Mouse (Mus musculus) C2C12 (cell line): ENCODE measurements around the gene Prkcsh. TPM values are rescaled to one million over a fixed set of nuclear protein-coding genes. Genes with fewer than 3 reads are reported as not detected.

Source experiments
- H3K27me3 ChIP-seq: one replicate; pipeline ENCODE4 v1.6.1; 2011; ENCODE audit not compliant: control insufficient read depth, insufficient read depth, insufficient read length
- H3K36me3 ChIP-seq: one replicate; pipeline ENCODE4 v1.6.1; 2011; ENCODE audit not compliant: control insufficient read depth, insufficient read depth
- H3K4me3 ChIP-seq: one replicate; pipeline ENCODE4 v1.5.1; 2011; ENCODE audit warnings: mild to moderate bottlenecking, control low read depth; ENCODE audit not compliant: poor library complexity, insufficient read depth, severe bottlenecking
- H3K79me2 ChIP-seq: one replicate; pipeline ENCODE4 v1.6.1; 2011; ENCODE audit not compliant: control insufficient read depth, insufficient read depth
- H3K79me3 ChIP-seq: one replicate; pipeline ENCODE4 v1.6.1; 2011; ENCODE audit warnings: low read depth, control low read depth
- H3ac ChIP-seq: one replicate; pipeline ENCODE3; 2011; ENCODE audit warnings: low read depth; ENCODE audit not compliant: control insufficient read depth, insufficient read length
- FOSL1 ChIP-seq: IDR thresholded peaks from one replicate; pipeline ENCODE4 v1.8.0; 2011; ENCODE audit warnings: mild to moderate bottlenecking, low read length; ENCODE audit not compliant: poor library complexity, insufficient read depth, severe bottlenecking
- MYOD1 ChIP-seq: IDR thresholded peaks from one replicate; pipeline ENCODE4 v1.6.1; 2011; ENCODE audit warnings: low read depth; ENCODE audit not compliant: control insufficient read depth, insufficient read length
- USF1 ChIP-seq: IDR thresholded peaks from one replicate; pipeline ENCODE4 v1.6.1; 2011; ENCODE audit warnings: low read depth, mild to moderate bottlenecking, control low read depth, moderate library complexity
- polyA plus RNA-seq: library from polyadenylated mRNA; unstranded; fragments of >200 nt; fragmentation: generic; extraction: Trizol; gene quantifications from one replicate; pipeline ENCODE4 v1.2.1, GENCODE M21; 2012; ENCODE audit warnings: missing spikeins

Prkcsh gene
- polyA plus RNA-seq, 1 experiment = 134 TPM

DNA sequence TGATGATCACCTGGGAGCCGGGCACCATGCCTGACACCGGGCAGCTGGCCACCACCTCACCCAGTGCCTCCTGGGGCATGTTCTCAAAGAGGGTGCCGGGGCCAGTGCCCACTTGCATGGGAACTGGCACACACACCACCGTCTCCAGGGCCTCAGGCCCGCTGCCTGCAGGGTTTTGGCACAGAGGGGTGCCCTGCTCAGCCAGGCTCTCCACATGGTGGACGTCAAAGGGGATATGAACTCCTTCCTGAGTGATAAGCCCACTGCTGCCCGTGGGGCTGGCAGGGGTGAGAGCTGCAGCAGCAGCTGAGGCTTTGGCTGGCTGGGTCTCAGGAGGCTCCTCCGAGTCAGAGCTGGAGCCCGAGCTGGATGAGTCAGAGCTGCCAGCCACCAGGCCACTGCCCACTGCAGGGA lies 55.4 kb downstream of the Prkcsh start:
- Histone ChIP-seq H3K79me2 (no peaks in the 10 kb centered on the region), H3K79me3 (no peaks in the 10 kb centered on the region), H3K4me3 (no peak overlapping the region), H3K36me3 (peaks cover 7% of the 10 kb centered on the region), H3ac (peak overlapping the region; percentile 12), H3K27me3 (no peaks in the 10 kb centered on the region)
- TF ChIP-seq MYOD1 = peak; percentile 39
- TF ChIP-seq FOSL1 = no peak

DNA sequence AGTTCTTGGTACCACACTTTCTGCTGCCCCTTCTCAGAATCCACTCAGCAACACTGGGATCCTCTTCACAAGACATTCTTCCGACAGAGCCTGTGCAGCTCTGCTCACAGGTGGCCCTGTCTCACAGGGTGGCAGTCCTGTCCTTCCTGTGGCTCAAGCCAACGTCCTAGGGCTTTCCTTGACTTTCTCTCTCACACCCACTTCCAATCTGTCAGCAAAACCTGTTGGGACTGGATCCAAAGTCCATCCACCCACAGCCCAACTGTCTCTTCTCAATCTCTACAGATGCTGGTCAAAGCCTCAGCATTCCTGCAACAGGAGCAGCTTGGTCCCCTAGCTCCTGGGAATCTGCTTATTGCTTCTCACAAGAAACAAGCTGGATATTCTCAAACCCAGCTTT lies 58.7 kb downstream of the Prkcsh start:
- no peak overlapping the region for H3K4me3 ChIP-seq
- peaks cover 27% of the 10 kb centered on the region for H3K36me3 ChIP-seq
- no peak for TF ChIP-seq FOSL1
- no peak for TF ChIP-seq MYOD1
- no peak for TF ChIP-seq USF1
- H3K27me3 ChIP-seq = no peaks in the 10 kb centered on the region
- no peak overlapping the region for H3ac ChIP-seq
- H3K79me3 ChIP-seq = no peaks in the 10 kb centered on the region
- H3K79me2 ChIP-seq = no peaks in the 10 kb centered on the region

Other genes with a start within 250 kb of the Prkcsh start
- 80.1 TPM for gene Spc24, start 242.5 kb upstream of the Prkcsh start, polyA plus RNA-seq
- 43.3 TPM for gene Kank2, start 204.1 kb upstream of the Prkcsh start, polyA plus RNA-seq
- 0.04 TPM for gene Angptl8, start 167.3 kb upstream of the Prkcsh start, polyA plus RNA-seq
- 12.1 TPM for gene Dock6, start 150.2 kb upstream of the Prkcsh start, polyA plus RNA-seq
- gene Rab3d, start 84.6 kb upstream of the Prkcsh start, polyA plus RNA-seq = 12.2 TPM
- gene Ccdc159, start 75.3 kb upstream of the Prkcsh start, polyA plus RNA-seq = 1.1 TPM
- gene Tmem205, start 75.2 kb upstream of the Prkcsh start, polyA plus RNA-seq = 17.2 TPM
- gene Plppr2, start 65.8 kb upstream of the Prkcsh start, polyA plus RNA-seq = 11.6 TPM
- gene Swsap1, start 47.1 kb upstream of the Prkcsh start, polyA plus RNA-seq = 8.7 TPM
- gene Epor, start 39.3 kb upstream of the Prkcsh start, polyA plus RNA-seq = 6.3 TPM
- 7.0 TPM for gene Rgl3, start 13.4 kb upstream of the Prkcsh start, polyA plus RNA-seq
- gene Ccdc151, start 172 bp upstream of the Prkcsh start, polyA plus RNA-seq = 0.21 TPM
- gene Elavl3, start 49.2 kb downstream of the Prkcsh start, polyA plus RNA-seq = 0.02 TPM
- not detected for gene Gm49318, start 68.5 kb downstream of the Prkcsh start, polyA plus RNA-seq
- gene Zfp653, start 68.6 kb downstream of the Prkcsh start, polyA plus RNA-seq = 8.0 TPM
- 32.6 TPM for gene Ecsit, start 82.6 kb downstream of the Prkcsh start, polyA plus RNA-seq
- gene Cnn1, start 96.4 kb downstream of the Prkcsh start, polyA plus RNA-seq = 52.4 TPM
- gene Elof1, start 114.4 kb downstream of the Prkcsh start, polyA plus RNA-seq = 183 TPM
- gene Acp5, start 132.9 kb downstream of the Prkcsh start, polyA plus RNA-seq = 0.08 TPM
- gene Pigyl, start 154.0 kb downstream of the Prkcsh start, polyA plus RNA-seq = 47.9 TPM
- gene Zfp872, start 185.3 kb downstream of the Prkcsh start, polyA plus RNA-seq = not detected
- gene Zfp809, start 222.9 kb downstream of the Prkcsh start, polyA plus RNA-seq = 4.5 TPM